Mouse (Mus musculus) C2C12 (cell line): ENCODE measurements around the gene Slc2a5.

Experiments
- CEBPB ChIP-seq: IDR thresholded peaks from one replicate; pipeline ENCODE4 v1.6.1; 2011; ENCODE audit warnings: low read depth, mild to moderate bottlenecking, control low read depth, moderate library complexity
- CTCF ChIP-seq: IDR thresholded peaks from one replicate; pipeline ENCODE4 v1.5.1; 2011; ENCODE audit not compliant: control insufficient read depth, insufficient read depth, insufficient read length
- MAX ChIP-seq: IDR thresholded peaks from one replicate; pipeline ENCODE4 v1.6.1; 2011; ENCODE audit warnings: mild to moderate bottlenecking, control low read depth
- USF1 ChIP-seq: IDR thresholded peaks from one replicate; pipeline ENCODE4 v1.6.1; 2011; ENCODE audit warnings: low read depth, mild to moderate bottlenecking, control low read depth, moderate library complexity

- no peak for TF ChIP-seq MAX
- TF ChIP-seq CTCF, result no peak
- TF ChIP-seq CEBPB, result no peak
- no peak for TF ChIP-seq USF1
Observed at GRCm38 (mm10) chr4:150085366-150085765, 33.7 kb upstream of the Slc2a5 start.
